Mouse (Mus musculus) ES-E14 (cell line): ENCODE results near the gene Tshz2.

Source experiments
- CHD2 ChIP-seq: IDR thresholded peaks from 2 replicates; pipeline ENCODE4 v1.6.1; 2014; ENCODE audit warnings: mild to moderate bottlenecking, low read depth, low read length, inconsistent platforms
- HCFC1 ChIP-seq: IDR thresholded peaks from 2 replicates; pipeline ENCODE4 v1.6.1; 2012; ENCODE audit warnings: low read length, inconsistent platforms, borderline replicate concordance; ENCODE audit not compliant: insufficient read depth
- MAFK ChIP-seq: IDR thresholded peaks from 2 replicates; pipeline ENCODE4 v1.6.1; 2014; ENCODE audit warnings: mild to moderate bottlenecking, low read depth, low read length, inconsistent platforms; ENCODE audit not compliant: insufficient read depth

DNA sequence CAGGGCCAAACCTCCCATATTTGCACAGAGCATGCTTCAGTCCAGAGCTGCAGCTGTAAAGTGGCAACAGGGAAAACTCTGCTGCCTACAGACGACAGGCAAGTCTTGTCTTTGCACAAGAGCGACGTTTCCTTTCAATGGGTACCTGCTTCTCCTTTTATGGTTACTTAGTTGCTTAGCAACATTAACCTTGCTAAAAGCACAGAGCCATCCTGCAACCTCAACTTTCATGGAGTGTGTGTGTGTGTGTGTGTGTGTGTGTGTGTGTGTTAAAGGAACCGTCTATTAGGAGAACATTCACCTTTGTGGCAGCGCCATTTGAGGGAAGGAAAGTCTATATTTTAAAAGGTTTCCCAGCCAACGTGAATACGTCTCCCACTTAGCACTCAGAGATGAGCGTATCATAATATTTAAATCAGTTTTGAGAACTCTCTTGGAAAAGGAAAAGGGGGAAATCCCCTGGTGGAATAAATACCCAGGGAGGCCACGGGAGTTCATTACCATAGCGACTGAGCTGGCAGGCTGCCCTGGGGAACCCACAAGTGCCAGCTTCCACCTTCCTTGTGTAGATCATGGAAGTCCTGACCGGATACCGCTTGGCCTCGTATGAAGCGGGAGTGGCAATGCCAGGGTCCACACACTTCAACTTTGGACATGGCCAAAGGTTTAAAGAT, 295.8 kb downstream of the Tshz2 start:
- TF ChIP-seq MAFK (no peak), HCFC1 (no peak), CHD2 (no peak)
